Mouse (Mus musculus): ENCODE results near the gene Agmat.

The Agmat gene

DNA sequence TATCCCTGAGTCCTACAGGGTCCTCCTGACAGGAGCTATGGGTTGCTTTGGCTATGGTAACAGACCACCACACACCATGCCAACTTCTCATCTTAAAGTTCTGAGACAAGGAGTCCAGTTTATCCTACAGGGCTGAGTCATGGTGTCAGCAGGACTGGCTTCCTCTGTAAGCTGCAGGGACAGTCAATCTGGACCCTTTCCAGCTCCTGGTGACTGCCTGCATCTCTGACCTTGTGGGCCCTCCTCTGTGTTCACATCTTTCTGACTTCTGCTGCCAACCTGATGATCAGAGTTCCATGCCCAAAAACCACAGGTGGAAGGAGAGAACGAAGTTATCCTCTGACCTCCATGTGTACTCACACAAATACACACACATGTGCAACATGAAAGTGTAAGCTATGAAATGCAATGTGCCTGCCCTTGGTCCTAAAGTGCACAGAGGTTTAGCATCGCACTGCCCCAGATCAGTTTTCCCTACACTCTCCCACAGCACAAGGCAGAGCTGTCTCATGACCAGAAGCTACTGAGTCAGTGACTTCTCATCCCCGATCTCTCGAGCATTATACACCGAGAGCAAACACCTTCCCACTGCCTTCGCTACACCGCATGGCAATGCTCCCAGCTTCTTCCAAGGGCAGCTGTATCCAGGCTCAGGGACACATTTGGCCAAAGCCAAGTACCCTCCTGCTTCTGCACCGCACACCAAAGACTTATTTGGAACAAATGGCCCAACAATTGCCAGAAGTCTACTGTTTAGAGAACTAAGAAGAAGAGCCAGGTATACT is 34.9 kb downstream of the Agmat start:
- no peak for DNase-seq

DNA sequence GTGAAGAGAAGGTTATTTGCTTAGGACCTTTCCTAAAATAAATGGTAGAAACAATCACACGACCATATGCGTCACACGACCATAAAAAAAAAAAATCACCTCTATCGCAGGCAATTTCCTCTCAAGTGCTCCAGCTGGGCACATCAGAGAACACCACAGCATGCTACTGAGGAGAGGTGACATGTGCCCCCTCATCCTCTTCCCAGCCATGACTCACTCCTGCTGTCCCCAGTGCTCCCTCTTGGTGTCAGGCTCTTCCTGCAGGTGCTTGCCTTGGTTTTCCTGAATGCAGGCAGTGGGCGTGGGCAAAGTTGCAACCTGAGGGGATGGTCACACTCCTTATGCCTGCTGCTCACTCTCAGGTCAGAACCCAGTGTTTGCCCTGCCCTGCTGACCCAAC is 38.4 kb downstream of the Agmat start:
- no peak for DNase-seq

- DNase-seq: no peak
Observed at GRCm38 (mm10) chr4:141786141-141786540, 39.7 kb downstream of the Agmat start.

DNA sequence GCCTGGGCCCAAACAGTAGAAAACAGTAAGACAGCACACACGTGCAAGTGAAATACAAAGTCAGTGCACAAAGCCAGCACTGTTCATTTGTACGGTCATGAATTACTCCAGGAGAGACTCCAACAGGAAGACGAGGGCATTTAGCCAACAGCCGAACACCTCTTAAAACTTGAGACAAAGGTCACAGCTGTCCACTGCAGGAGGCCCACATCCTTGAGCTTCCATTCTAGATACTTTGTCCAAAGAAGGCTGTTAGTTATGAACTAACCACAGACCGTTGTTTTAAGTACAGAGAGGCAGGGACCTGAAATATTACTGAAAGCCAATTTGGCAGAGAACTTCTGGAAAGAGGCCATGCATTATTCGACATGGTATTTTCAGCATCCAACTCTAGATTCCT is 40.6 kb downstream of the Agmat start:
- DNase-seq: peak; percentile 85

DNA sequence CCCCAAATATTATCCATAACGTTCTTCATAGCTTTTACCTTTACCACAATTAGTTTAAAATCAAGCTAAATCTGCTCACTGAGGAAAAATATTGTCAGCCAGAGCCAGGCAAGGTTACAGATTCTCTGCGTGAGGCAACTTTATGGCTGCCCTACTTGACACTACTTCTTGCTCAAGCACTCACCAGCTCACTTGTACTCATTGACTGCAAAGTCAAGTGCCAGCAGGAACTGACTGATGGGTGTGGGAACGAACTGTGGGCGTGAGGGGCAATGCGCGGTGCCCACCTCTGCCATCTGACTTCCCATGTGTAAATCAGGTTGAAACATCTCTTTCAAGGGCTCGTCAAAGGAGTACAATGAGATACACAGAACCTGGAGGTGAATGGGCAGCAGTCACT is 41.0 kb downstream of the Agmat start:
- DNase-seq: no peak

DNA sequence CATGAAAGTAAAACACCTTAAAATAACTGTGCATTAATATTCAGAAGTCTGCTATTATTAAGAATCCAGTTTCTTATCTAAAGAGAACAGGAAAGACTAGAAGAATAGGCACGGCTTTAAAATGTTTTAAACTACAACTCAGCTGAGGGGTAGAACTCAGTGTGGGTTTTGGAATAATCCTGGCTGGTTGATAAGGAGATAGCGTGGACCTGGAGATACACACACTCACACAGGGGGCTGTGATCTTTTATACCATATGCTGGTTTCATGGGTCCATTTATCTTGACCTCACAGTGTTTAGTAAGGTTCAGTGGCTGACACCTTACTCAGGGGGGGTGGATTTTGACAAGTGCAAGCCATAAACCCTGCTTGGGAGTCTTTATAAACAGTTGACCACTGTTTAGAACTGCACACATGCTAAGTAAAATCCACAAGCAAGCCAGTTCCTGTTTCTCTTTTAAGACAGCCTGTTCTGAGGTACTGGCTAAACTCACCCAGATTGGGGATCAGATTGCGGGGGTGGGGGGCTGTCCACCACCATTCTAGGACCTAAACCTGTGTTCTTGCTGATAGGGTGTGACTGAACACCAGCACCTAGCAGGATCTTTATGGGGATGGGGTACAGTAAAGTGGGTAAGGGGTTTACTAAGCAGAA is 43.2 kb downstream of the Agmat start:
- DNase-seq: no peak

DNA sequence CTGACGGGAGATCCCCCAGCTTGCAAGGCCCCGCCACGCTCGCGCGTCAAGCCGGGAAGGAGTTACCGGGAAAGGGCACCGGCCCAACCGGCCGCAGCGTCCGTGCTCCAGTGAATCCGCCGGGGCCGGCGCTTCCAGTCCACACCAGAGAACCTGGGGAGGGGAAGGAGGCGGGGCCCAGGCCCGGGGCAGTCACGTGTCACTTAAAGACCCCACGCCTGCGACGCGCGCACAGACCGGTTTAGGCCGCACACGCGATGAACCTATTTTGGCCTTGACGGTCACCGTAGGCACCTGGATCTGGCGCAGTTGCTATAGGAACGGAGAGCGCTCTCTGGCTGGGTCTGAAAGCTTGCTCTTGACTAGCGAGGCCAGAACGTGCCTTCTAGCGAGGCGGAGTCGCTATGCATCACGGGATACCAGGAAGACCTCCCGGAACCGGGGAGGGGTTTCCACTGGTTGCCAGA is 44.1 kb downstream of the Agmat start, which contains the start of gene Dnajc16:
Dnajc16 (minus strand) TSS at position 408 of the 467 bp plus-strand sequence.
- peak; percentile 98 to 99 for DNase-seq

- DNase-seq: no peak
Observed at GRCm38 (mm10) chr4:141791486-141791885, 45.0 kb downstream of the Agmat start.

- DNase-seq: no peak
Observed at GRCm38 (mm10) chr4:141791951-141792350, 45.5 kb downstream of the Agmat start.

- DNase-seq: no peak
Observed at GRCm38 (mm10) chr4:141792554-141793281, 46.2 kb downstream of the Agmat start.

DNA sequence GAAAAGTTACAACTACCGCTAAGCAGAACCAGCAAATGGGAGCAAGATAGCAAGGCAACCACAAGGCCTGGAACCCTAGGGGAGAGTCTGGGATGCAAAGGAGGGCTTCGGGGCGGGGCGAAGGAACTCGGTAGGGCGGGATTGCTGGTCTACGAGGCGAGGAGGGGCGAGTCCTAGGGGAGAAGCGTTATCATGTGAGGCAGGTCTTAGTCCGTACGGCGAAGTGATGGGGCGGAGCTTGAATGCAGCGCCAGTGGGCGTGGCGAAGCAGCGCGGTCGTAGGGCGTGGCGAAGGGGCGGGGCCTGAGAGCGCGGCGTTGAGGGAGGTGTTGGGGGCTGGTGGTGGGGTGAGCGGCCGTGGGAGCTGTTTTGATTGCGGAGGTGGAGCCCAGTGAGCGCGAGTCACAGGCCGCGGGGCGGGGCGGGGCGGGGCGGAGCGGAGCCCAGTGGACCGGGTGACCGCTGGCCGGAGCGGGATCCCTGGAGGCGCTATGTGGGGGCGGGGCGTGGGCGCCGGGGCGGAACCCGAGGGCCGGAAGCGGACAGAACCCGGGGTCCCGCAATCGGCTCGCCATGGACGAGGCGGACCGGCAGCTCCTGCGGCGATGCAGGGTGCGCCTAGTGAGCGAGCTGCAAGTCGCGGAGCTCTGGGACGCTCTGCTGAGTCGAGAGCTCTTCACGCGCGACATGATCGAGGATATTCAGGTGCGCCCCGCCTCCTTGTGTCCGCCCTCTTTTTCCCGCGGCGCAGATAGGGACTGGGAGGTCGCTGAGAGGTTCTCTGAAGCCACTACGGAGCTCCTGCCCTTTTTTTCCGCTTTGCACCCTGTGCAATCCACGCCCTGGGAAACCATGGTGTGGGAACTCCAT is 47.0 kb downstream of the Agmat start, which contains the start of gene Casp9:
Casp9 (plus strand) TSS at position 331 of the 870 bp plus-strand sequence.
- peak; percentile 98 to 99 for DNase-seq

DNA sequence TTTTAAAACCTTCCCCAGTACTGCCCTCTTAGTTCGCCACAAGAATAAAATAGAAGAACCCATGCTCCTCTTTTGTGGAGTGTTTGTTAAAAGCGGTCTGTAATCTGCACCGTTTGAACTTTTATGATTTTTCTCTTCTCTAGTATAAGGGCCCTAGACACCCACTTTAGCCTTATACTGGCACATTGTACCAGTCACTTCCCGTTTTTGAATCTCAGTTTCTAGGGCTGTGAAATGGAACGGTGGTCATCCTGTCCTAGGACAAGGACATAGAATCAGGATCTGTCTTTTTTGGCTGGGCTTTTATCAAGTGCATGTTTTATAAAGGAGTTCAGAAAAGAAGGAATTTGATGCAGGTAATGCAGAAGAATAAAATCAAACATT is 47.7 kb downstream of the Agmat start:
- no peak for DNase-seq

GRCm38 (mm10) chr4:141796356-141796755 is 49.9 kb downstream of the Agmat start:
- peak in 1 of 2 experiments; percentile 49 for DNase-seq

DNA sequence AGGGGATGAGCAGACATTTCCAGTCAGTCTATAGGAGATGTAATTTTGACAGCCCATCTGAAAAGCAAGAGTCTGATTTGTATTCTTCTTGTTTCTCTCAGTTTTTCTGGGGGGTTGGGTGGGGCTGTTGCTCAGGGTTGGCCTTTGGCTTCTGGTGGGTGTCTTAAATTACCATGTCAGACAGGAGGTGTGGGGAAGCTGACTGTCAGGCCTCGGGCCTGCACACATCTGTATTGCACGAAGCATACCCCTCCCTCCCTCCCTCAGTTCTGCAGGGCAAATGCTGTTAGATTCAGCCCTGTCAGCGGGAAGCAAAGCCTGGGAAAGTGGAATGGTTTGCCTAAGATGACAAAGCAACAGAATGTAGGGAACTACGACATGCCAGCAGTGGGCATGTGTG is 50.5 kb downstream of the Agmat start:
- DNase-seq: no peak

DNA sequence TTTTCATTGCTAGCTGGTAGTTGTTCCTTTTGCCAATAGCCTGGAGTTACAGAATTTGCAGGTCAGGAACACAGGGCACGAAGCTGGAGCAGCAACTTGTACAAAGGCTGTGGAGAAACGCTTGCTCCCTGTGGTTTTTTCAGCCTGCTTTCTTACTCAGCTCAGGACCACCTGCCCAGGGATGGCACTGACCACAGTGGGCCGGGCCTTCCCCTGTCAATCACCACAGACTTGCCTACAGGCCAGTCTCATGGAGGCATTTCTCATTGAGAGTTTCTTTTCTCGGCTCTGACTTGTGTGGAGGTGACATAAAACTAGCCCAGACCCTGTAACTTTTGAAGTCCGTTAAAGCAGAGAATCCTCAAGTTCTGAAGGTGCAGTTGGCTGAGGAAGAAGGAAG is 51.1 kb downstream of the Agmat start:
- DNase-seq: no peak

DNA sequence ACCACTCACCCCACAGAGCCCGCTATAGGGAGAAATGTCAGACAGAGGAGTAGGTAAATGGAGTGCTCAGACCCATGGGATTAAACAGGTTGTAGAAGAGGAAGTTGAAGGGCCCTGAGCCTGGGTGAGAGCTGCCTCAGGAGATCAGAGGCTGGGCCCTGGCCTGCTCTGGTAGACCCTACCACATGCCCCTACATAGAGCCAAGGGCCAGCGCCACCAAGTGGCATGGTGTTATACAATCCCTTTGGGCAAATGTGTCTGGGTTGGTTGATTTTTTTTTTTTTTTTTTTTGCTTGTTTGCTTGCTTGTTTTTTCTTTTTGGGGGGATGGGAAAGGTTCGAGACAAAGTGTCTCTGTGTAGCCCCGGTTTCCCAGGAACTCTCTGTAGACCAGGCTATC is 57.6 kb downstream of the Agmat start:
- DNase-seq: peak in 1 of 2 experiments; percentile 38

DNA sequence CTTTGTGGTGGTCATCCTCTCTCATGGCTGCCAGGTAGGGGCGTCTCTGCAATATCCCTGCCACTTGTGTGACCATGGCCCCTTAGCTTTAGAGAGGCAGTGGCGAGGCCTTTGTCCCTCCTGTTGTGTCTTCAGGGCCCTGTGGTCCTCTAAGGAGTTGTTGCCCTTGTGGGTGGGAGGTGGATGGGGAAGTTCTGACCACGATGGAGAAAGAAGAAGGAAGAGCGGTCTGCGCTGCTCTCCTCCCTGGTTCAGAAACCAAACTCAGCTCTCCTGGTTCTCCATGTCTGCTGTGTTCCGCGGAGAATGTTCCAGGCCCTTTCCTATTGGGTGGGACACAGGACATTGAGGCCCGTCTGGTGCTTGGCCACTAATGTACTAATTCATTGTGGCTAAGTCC is 59.4 kb downstream of the Agmat start:
- no peak for DNase-seq
